Mouse (Mus musculus) cerebellum, adult 9-10 months (tissue): ENCODE measurements around the gene 3830403N18Rik.
"Not testable (repeated sequence)": the region's sequence is repeated elsewhere in the genome, so short reads cannot be mapped to it uniquely, and the experiment has no call there.

Source experiments
- DNase-seq: peaks from one replicate; pipeline ENCODE4 v3.0.0; 2022

The 3830403N18Rik gene

DNA sequence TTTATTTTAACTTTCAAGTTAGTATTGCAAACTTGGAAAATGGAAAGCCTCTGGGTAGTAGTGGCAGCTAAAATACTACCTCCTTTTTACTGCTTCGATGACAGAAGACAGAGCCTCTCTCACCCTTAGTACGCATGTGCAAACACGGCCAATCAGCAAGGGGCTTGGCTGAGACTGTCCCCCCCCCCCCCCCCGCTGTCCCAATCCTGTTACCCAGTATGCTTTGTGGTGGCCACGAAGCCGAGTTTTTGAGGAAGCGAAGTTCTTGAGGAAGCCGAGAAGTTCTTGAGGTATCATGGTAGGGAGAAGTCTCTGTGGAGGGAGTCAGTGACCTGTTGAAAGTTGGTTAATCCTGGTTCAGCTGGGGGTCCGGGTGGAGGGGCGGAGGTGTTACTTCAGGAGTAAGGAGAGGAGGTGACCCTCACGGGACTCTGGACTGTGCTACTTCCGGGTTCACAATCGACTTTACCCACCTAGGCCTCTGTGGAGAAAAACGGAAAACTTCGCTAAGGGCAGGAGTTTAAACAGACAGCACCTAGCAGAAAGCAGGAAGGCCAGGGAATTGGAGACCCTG, at the start of gene 3830403N18Rik:
TSS of gene 3830403N18Rik (plus strand) at position 237 of the 574 bp plus-strand sequence.
- not testable (repeated sequence) for DNase-seq

DNA sequence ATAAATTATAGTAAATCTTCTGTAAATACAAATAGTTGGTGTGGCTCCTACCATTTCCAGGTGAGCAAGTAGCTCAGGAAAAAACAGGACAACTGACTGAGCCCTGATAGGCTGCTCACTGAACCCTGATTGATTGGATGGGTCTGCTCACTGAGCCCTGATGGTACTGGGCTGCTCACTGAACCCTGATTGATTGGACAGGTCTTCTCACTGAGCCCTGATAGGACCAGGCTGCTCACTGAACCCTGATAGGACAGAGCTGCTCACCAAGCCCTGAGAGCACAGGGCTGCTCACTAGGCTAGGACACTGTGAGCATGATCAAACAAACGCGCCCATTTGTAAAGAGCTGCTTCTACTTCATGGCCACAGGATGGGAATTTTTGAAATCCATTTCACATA, 15.0 kb downstream of the 3830403N18Rik start:
- no peak for DNase-seq

DNA sequence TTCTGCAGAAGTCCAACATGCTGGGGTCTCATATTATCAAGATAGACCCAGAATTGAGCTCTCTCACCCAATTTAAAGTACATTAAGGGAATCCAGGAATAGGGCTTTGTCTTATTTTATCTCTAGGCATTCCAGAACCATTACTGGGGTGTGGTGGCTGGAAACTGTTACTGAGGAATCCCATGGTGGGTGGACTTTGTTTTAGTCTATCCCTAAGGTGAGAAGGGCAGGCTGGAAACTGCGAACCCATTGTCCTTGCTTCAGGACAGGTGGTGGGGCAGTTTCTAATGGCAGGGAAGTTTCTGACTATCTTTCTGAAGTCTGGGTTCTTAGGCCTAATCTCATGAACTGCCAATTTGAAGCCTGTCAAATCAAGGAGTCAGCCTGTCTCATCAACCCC, 50.1 kb downstream of the 3830403N18Rik start:
- not testable (repeated sequence) for DNase-seq
